23 mouse cellular contexts compared by ENCODE assay signal in the genomic region with DNA sequence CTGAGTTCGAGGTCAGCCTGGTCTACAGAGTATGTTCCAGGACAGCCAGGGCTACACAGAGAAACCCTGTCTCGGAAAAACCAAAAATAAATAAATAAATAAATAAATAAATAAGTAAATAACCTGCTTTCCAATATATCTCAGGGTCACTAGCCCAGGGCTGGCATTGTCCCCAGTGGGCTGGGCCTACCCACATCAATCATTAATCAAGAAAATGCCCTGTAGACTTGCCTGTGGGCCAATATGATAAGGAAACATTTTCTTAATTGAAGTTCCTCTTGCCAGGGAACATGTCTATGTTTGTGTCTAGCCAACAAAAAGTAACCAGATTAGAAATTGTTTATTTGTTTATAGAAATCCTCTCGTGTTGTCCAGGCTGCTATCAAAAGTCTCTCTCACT. TPM values are rescaled to one million over a fixed set of nuclear protein-coding genes. Genes with fewer than 3 reads are reported as not detected.
DNase-seq lines count a peak whose midpoint lies in the region; ATAC-seq and TF ChIP-seq lines count a peak whose summit lies in the region.
"Had no signal": no experiment of that assay in that cellular context is flagged by ENCODE, and none has a peak within 500 bp of the region (broad histone marks: within the 10 kb centered on the region; RNA-seq: fewer than 3 reads in every experiment).

No protein-coding gene starts in this region.

- TF ChIP-seq CTCF in kidney, postnatal 0 days (IDR thresholded peaks at IDR 0.05; ENCODE audit: low read depth) = no peak
- TF ChIP-seq CTCF in thymus, adult 2 months (IDR thresholded peaks at IDR 0.05; ENCODE audit: borderline replicate concordance, control insufficient read depth, extremely low read depth, insufficient read depth, low read length, poor library complexity) = no peak

- H3K4me1 ChIP-seq in intestine, embryonic 16.5 days (ENCODE audit: control insufficient read depth, insufficient read depth, low read length) = 0 out of 2 replicates have a peak, but pooled peaks cover 6% of the 10 kb centered on the region
- no peaks in the 10 kb centered on the region for H3K4me1 ChIP-seq in intestine, embryonic 15.5 days (replicated peaks)
- peaks cover 10% of the 10 kb centered on the region; the same call in 1 of the 2 replicates for H3K4me1 ChIP-seq in kidney, postnatal 0 days (replicated peaks; ENCODE audit: insufficient read depth, low read length)
- no peaks in the 10 kb centered on the region for H3K4me1 ChIP-seq in stomach, embryonic 15.5 days
- H3K4me1 ChIP-seq in thymus, adult 2 months (replicated peaks; ENCODE audit: control insufficient read depth, insufficient read depth, low read length) = no peaks in the 10 kb centered on the region; the same call in 1 of the 2 replicates
- H3K4me1 ChIP-seq: embryonic facial prominence, embryonic 13.5 days; forebrain, embryonic 12.5 days; limb, embryonic 15.5 days; liver, embryonic 15.5 days; midbrain, embryonic 12.5 days; neural tube, embryonic 15.5 days had no signal

- H3K36me3 ChIP-seq in intestine, embryonic 16.5 days (ENCODE audit: control insufficient read depth, insufficient read depth, low read length) = no peaks in the 10 kb centered on the region
- no peaks in the 10 kb centered on the region for H3K36me3 ChIP-seq in intestine, embryonic 15.5 days
- H3K36me3 ChIP-seq in kidney, postnatal 0 days (ENCODE audit: insufficient read depth, low read length) = no peaks in the 10 kb centered on the region
- no peaks in the 10 kb centered on the region for H3K36me3 ChIP-seq in stomach, embryonic 15.5 days
- no peaks in the 10 kb centered on the region for H3K36me3 ChIP-seq in thymus, adult 2 months (ENCODE audit: control insufficient read depth, insufficient read depth, low read length)
- H3K36me3 ChIP-seq: embryonic facial prominence, embryonic 13.5 days; forebrain, embryonic 12.5 days; limb, embryonic 15.5 days; liver, embryonic 15.5 days; midbrain, embryonic 12.5 days; neural tube, embryonic 15.5 days had no signal

- TF ChIP-seq POLR2A in thymus, adult 2 months (IDR thresholded peaks at IDR 0.05; ENCODE audit: control insufficient read depth, extremely low read depth, insufficient read depth, low read length, poor library complexity) = no peak

- no peak for ATAC-seq in intestine, embryonic 16.5 days
- ATAC-seq in intestine, embryonic 15.5 days = no peak
- ATAC-seq in kidney, postnatal 0 days (replicated peaks; ENCODE audit: low FRiP score, low read depth) = no peak
- ATAC-seq in stomach, embryonic 15.5 days (ENCODE audit: insufficient read depth, low FRiP score, low read depth) = no peak

- no peaks in the 10 kb centered on the region for H3K9me3 ChIP-seq in intestine, embryonic 16.5 days (ENCODE audit: control insufficient read depth, low read length)
- H3K9me3 ChIP-seq in intestine, embryonic 15.5 days = no peaks in the 10 kb centered on the region
- H3K9me3 ChIP-seq in kidney, postnatal 0 days (replicated peaks; ENCODE audit: low read length) = no peaks in the 10 kb centered on the region
- no peaks in the 10 kb centered on the region for H3K9me3 ChIP-seq in stomach, embryonic 15.5 days
- H3K9me3 ChIP-seq: embryonic facial prominence, embryonic 13.5 days; forebrain, embryonic 12.5 days; limb, embryonic 15.5 days; liver, embryonic 15.5 days; midbrain, embryonic 12.5 days; neural tube, embryonic 15.5 days had no signal

- no peak overlapping the region for H3K9ac ChIP-seq in intestine, embryonic 16.5 days (ENCODE audit: low read depth, low read length)
- no peak overlapping the region for H3K9ac ChIP-seq in intestine, embryonic 15.5 days
- H3K9ac ChIP-seq in kidney, postnatal 0 days (ENCODE audit: low read depth, low read length) = no peak overlapping the region
- no peak overlapping the region for H3K9ac ChIP-seq in stomach, embryonic 15.5 days
- H3K9ac ChIP-seq: embryonic facial prominence, embryonic 13.5 days; forebrain, embryonic 12.5 days; limb, embryonic 15.5 days; liver, embryonic 15.5 days; midbrain, embryonic 12.5 days; neural tube, embryonic 15.5 days had no signal

- WGBS in intestine, embryonic 16.5 days = 77% methylated on average over 3 of the region's 3 CpGs
- 76% methylated on average over 3 of the region's 3 CpGs for WGBS in intestine, embryonic 15.5 days
- 81% methylated on average over 3 of the region's 3 CpGs for WGBS in kidney, postnatal 0 days
- WGBS in stomach, embryonic 15.5 days = 70% methylated on average over 3 of the region's 3 CpGs
- WGBS in thymus, adult 2 months = 82% methylated on average over 3 of the region's 3 CpGs

- peak overlapping the region; percentile 79; the same call in 1 of the 2 replicates for H3K27ac ChIP-seq in intestine, embryonic 16.5 days (ENCODE audit: low read length)
- H3K27ac ChIP-seq in intestine, embryonic 15.5 days = no peak overlapping the region
- H3K27ac ChIP-seq in kidney, postnatal 0 days = peak overlapping the region; percentile 86
- peak overlapping the region; percentile 84 for H3K27ac ChIP-seq in stomach, embryonic 15.5 days
- no peak overlapping the region for H3K27ac ChIP-seq in thymus, adult 2 months (ENCODE audit: control insufficient read depth, insufficient read depth, low read length)
- H3K27ac ChIP-seq: embryonic facial prominence, embryonic 13.5 days; forebrain, embryonic 12.5 days; limb, embryonic 15.5 days; liver, embryonic 15.5 days; midbrain, embryonic 12.5 days; neural tube, embryonic 15.5 days had no signal

- H3K27me3 ChIP-seq in intestine, embryonic 16.5 days (replicated peaks; ENCODE audit: control insufficient read depth, insufficient read depth, low read length) = no peaks in the 10 kb centered on the region
- H3K27me3 ChIP-seq in intestine, embryonic 15.5 days (replicated peaks) = no peaks in the 10 kb centered on the region
- H3K27me3 ChIP-seq in kidney, postnatal 0 days (ENCODE audit: insufficient read depth, low read length) = no peaks in the 10 kb centered on the region
- H3K27me3 ChIP-seq in stomach, embryonic 15.5 days (replicated peaks) = no peaks in the 10 kb centered on the region
- H3K27me3 ChIP-seq in thymus, adult 2 months (ENCODE audit: control insufficient read depth, insufficient read depth, low read length) = no peaks in the 10 kb centered on the region
- H3K27me3 ChIP-seq: embryonic facial prominence, embryonic 13.5 days; forebrain, embryonic 12.5 days; limb, embryonic 15.5 days; liver, embryonic 15.5 days; midbrain, embryonic 12.5 days; neural tube, embryonic 15.5 days had no signal

- DNase-seq in kidney, adult 18-20 months = peak; percentile 34
- no peak for DNase-seq in kidney, postnatal 0 days (ENCODE audit: low spot score)
- DNase-seq in ovary, adult 18-20 months (ENCODE audit: low spot score) = no peak
- DNase-seq in embryo, embryonic 10.5 days (ENCODE audit: low spot score) = no peak
- DNase-seq in thymus, adult 2 months = no peak
- DNase-seq: adrenal gland, postnatal 14 days; cerebellum, adult 2 months; cerebellum, postnatal 25 days; embryo, embryonic 11 days; heart, postnatal 10 days; left cerebral cortex, postnatal 4 days; lung, postnatal 10 days; thymus, postnatal 36 days had no signal

- no peak overlapping the region for H3K4me2 ChIP-seq in intestine, embryonic 16.5 days (ENCODE audit: low read depth, low read length)
- no peak overlapping the region for H3K4me2 ChIP-seq in intestine, embryonic 15.5 days (replicated peaks)
- no peak overlapping the region for H3K4me2 ChIP-seq in kidney, postnatal 0 days (ENCODE audit: low read length)
- no peak overlapping the region for H3K4me2 ChIP-seq in stomach, embryonic 15.5 days
- H3K4me2 ChIP-seq: embryonic facial prominence, embryonic 13.5 days; forebrain, embryonic 12.5 days; limb, embryonic 15.5 days; midbrain, embryonic 12.5 days; neural tube, embryonic 15.5 days had no signal

- no peak overlapping the region for H3K4me3 ChIP-seq in intestine, embryonic 16.5 days (ENCODE audit: low read length)
- no peak overlapping the region for H3K4me3 ChIP-seq in intestine, embryonic 15.5 days (replicated peaks)
- H3K4me3 ChIP-seq in kidney, postnatal 0 days (replicated peaks; ENCODE audit: low read depth, low read length) = no peak overlapping the region
- no peak overlapping the region for H3K4me3 ChIP-seq in stomach, embryonic 15.5 days (replicated peaks)
- H3K4me3 ChIP-seq in thymus, adult 2 months (ENCODE audit: control insufficient read depth, insufficient read depth, low read length) = no peak overlapping the region
- H3K4me3 ChIP-seq: embryonic facial prominence, embryonic 13.5 days; erythroblast, embryonic 14.5 days; forebrain, embryonic 12.5 days; limb, embryonic 15.5 days; liver, embryonic 15.5 days; midbrain, embryonic 12.5 days; neural tube, embryonic 15.5 days had no signal

RNA-seq across cellular contexts. Expression of a gene that starts 31.7 kb away (rescaled TPM):
- 26.8 and 29.5 TPM in 2 replicates for polyA plus RNA-seq in intestine, embryonic 16.5 days (2015; fragmentation: Nextera tagmentation; extraction: Ambion mirVana)
- 33.1 and 37.3 TPM in 2 replicates for polyA plus RNA-seq in intestine, embryonic 15.5 days (2015; fragmentation: Nextera tagmentation; extraction: Ambion mirVana)
- polyA plus RNA-seq in kidney, postnatal 0 days (2015; fragmentation: Nextera tagmentation; extraction: Ambion mirVana) = 37.7 and 39.2 TPM in 2 replicates
- polyA plus RNA-seq in stomach, embryonic 15.5 days (2015; fragmentation: Nextera tagmentation; extraction: Ambion mirVana) = 37.4 and 45.7 TPM in 2 replicates
- polyA plus RNA-seq in thymus, adult 2 months (2012; rRNA removed) = 11.2 and 14.4 TPM in 2 replicates

Comparison
In these comparisons a context has a peak if more than half of its experiments do, and no peak if none do; other contexts are left out.
1. H3K27ac ChIP-seq: peak in intestine, embryonic 16.5 days (single experiment), kidney, postnatal 0 days (single experiment) and stomach, embryonic 15.5 days (single experiment); none in intestine, embryonic 15.5 days (single experiment) and thymus, adult 2 months (single experiment).